Mouse (Mus musculus) megakaryocyte, embryonic 14.5 days (primary cell): ENCODE measurements at regions not wholly inside any gene's neighbourhood (a gene's known extent, or its start where the extent isn't known, plus 50 kb on each side); places are given as distances from the start of the nearest gene placed in this dataset.

ENCODE experiments used
- FLI1 ChIP-seq: IDR thresholded peaks from 2 replicates; pipeline ENCODE4 v1.6.1; 2012; ENCODE audit warnings: low read length, inconsistent platforms, mixed read lengths
- GATA1 ChIP-seq: IDR thresholded peaks from 3 replicates; pipeline ENCODE4 v1.6.1; 2012; ENCODE audit warnings: mixed read lengths, low read length, inconsistent platforms, borderline replicate concordance

- no peak for TF ChIP-seq FLI1
- no peak for TF ChIP-seq GATA1
Observed at GRCm38 (mm10) chr4:40586045-40586444, 114.1 kb downstream of the Tmem215 start.
